Mouse (Mus musculus) lung, postnatal 0 days (tissue): Measurements from ENCODE around the gene Fancg.

ENCODE experiments used
- CTCF ChIP-seq: IDR thresholded peaks from 2 replicates; pipeline ENCODE4 v1.5.1; 2016; ENCODE audit warnings: antibody characterized with exemption, mild to moderate bottlenecking
- EP300 ChIP-seq: IDR thresholded peaks from 2 replicates; pipeline ENCODE4 v1.6.1; 2016; ENCODE audit warnings: antibody characterized with exemption, mild to moderate bottlenecking, control low read depth

DNA sequence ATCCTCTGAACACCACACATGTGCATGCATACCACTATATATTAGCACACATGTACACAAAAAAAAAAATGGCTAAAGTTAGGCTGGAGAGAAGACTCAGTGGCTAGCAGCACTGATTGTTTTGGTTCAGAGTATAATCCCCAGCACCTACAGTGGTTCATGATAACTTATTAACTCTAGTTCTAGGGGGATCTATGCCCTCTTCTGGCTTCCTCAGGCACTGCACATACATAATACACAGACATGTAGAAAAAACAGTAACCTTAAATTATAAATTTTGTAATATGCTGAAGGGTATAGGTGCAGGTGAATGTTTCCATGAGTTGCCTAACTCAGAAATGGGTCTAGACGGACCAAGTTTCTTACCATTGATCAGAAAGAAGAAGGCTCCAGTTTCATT, 22.0 kb downstream of the Fancg start:
- TF ChIP-seq EP300: no peak
- peak; percentile 34 for TF ChIP-seq CTCF
